12 mouse cellular contexts compared by ENCODE assay signal in genomic region chr10:57437898-57438297, GRCm38 (mm10). TPM values are rescaled to one million over a fixed set of nuclear protein-coding genes. Genes with fewer than 3 reads are reported as not detected.
DNase-seq lines count a peak whose midpoint lies in the region; ATAC-seq and TF ChIP-seq lines count a peak whose summit lies in the region.
"Had no signal": no experiment of that assay in that cellular context is flagged by ENCODE, and none has a peak within 500 bp of the region (broad histone marks: within the 10 kb centered on the region; RNA-seq: fewer than 3 reads in every experiment).

No protein-coding gene starts in this region.

- no peak for ATAC-seq in forebrain, embryonic 11.5 days (replicated peaks; ENCODE audit: low FRiP score)
- ATAC-seq in kidney, postnatal 0 days (replicated peaks; ENCODE audit: low FRiP score, low read depth), result 0 out of 2 replicates have a peak, but pooled peaks have one; percentile 50
- peak; percentile 42; the same call in 1 of the 2 replicates for ATAC-seq in stomach, embryonic 15.5 days (ENCODE audit: insufficient read depth, low FRiP score, low read depth)

- H3K4me2 ChIP-seq in forebrain, embryonic 11.5 days (ENCODE audit: low read depth, low read length, severe bottlenecking), result no peak overlapping the region
- H3K4me2 ChIP-seq in kidney, postnatal 0 days (ENCODE audit: low read length), result no peak overlapping the region
- no peak overlapping the region for H3K4me2 ChIP-seq in stomach, embryonic 15.5 days
- H3K4me2 ChIP-seq: neural tube, embryonic 13.5 days had no signal

- H3K36me3 ChIP-seq in forebrain, embryonic 10.5 days (replicated peaks), result no peaks in the 10 kb centered on the region
- no peaks in the 10 kb centered on the region for H3K36me3 ChIP-seq in forebrain, embryonic 11.5 days (ENCODE audit: control insufficient read depth, insufficient read depth, low read length)
- H3K36me3 ChIP-seq in kidney, postnatal 0 days (ENCODE audit: insufficient read depth, low read length), result no peaks in the 10 kb centered on the region
- no peaks in the 10 kb centered on the region for H3K36me3 ChIP-seq in stomach, embryonic 15.5 days
- H3K36me3 ChIP-seq: neural tube, embryonic 13.5 days had no signal

- peak; percentile 15 for DNase-seq in forebrain, embryonic 10.5 days (ENCODE audit: extremely low spot score, low spot score)
- no peak for DNase-seq in forebrain, embryonic 11.5 days (ENCODE audit: low spot score)
- no peak for DNase-seq in kidney, postnatal 0 days (ENCODE audit: low spot score)
- DNase-seq in kidney, adult 8-10 months, result no peak
- peak; percentile 12 for DNase-seq in urinary bladder, postnatal 14 days (ENCODE audit: low spot score)
- no peak for DNase-seq in urinary bladder, postnatal 36 days (ENCODE audit: low spot score in 2 of 2)
- DNase-seq in right cerebral cortex, adult 18-20 months, result no peak
- DNase-seq: B cell, adult 2 months; cerebellum, adult 8-10 months; heart, postnatal 36 days had no signal

- no peak overlapping the region for H3K27ac ChIP-seq in forebrain, embryonic 10.5 days
- H3K27ac ChIP-seq in forebrain, embryonic 11.5 days (ENCODE audit: low read depth, low read length), result no peak overlapping the region
- H3K27ac ChIP-seq in kidney, postnatal 0 days, result no peak overlapping the region
- H3K27ac ChIP-seq in stomach, embryonic 15.5 days, result no peak overlapping the region
- H3K27ac ChIP-seq: neural tube, embryonic 13.5 days had no signal

- no peak overlapping the region for H3K4me3 ChIP-seq in forebrain, embryonic 10.5 days
- no peak overlapping the region for H3K4me3 ChIP-seq in forebrain, embryonic 11.5 days (ENCODE audit: low read depth, low read length)
- no peak overlapping the region for H3K4me3 ChIP-seq in kidney, postnatal 0 days (replicated peaks; ENCODE audit: low read depth, low read length)
- no peak overlapping the region for H3K4me3 ChIP-seq in stomach, embryonic 15.5 days (replicated peaks)
- H3K4me3 ChIP-seq: neural tube, embryonic 13.5 days had no signal

- no peaks in the 10 kb centered on the region for H3K4me1 ChIP-seq in forebrain, embryonic 10.5 days
- no peaks in the 10 kb centered on the region for H3K4me1 ChIP-seq in forebrain, embryonic 11.5 days (replicated peaks; ENCODE audit: control insufficient read depth, insufficient read depth, low read length)
- H3K4me1 ChIP-seq in kidney, postnatal 0 days (replicated peaks; ENCODE audit: insufficient read depth, low read length), result no peaks in the 10 kb centered on the region
- no peaks in the 10 kb centered on the region for H3K4me1 ChIP-seq in stomach, embryonic 15.5 days
- H3K4me1 ChIP-seq: neural tube, embryonic 13.5 days had no signal

- TF ChIP-seq CTCF in kidney, postnatal 0 days (IDR thresholded peaks at IDR 0.05; ENCODE audit: low read depth), result no peak

- no peaks in the 10 kb centered on the region for H3K27me3 ChIP-seq in forebrain, embryonic 10.5 days (ENCODE audit: poor library complexity, severe bottlenecking)
- H3K27me3 ChIP-seq in forebrain, embryonic 11.5 days (ENCODE audit: control insufficient read depth, insufficient read depth, low read length), result no peaks in the 10 kb centered on the region
- H3K27me3 ChIP-seq in kidney, postnatal 0 days (ENCODE audit: insufficient read depth, low read length), result no peaks in the 10 kb centered on the region
- H3K27me3 ChIP-seq in stomach, embryonic 15.5 days (replicated peaks), result no peaks in the 10 kb centered on the region
- H3K27me3 ChIP-seq: neural tube, embryonic 13.5 days had no signal

- no peak overlapping the region for H3K9ac ChIP-seq in forebrain, embryonic 11.5 days (ENCODE audit: low read length)
- no peak overlapping the region for H3K9ac ChIP-seq in kidney, postnatal 0 days (ENCODE audit: low read depth, low read length)
- no peak overlapping the region for H3K9ac ChIP-seq in stomach, embryonic 15.5 days
- H3K9ac ChIP-seq: neural tube, embryonic 13.5 days had no signal

- no peaks in the 10 kb centered on the region; the same call in 1 of the 2 replicates for H3K9me3 ChIP-seq in forebrain, embryonic 10.5 days
- no peaks in the 10 kb centered on the region for H3K9me3 ChIP-seq in forebrain, embryonic 11.5 days (ENCODE audit: control insufficient read depth, low read length)
- H3K9me3 ChIP-seq in kidney, postnatal 0 days (replicated peaks; ENCODE audit: low read length), result no peaks in the 10 kb centered on the region
- H3K9me3 ChIP-seq in stomach, embryonic 15.5 days, result no peaks in the 10 kb centered on the region
- H3K9me3 ChIP-seq: neural tube, embryonic 13.5 days had no signal

- WGBS in forebrain, embryonic 10.5 days, result 86% methylated on average over 2 of the region's 2 CpGs
- 87% methylated on average over 2 of the region's 2 CpGs for WGBS in forebrain, embryonic 11.5 days
- 86% methylated on average over 2 of the region's 2 CpGs for WGBS in kidney, postnatal 0 days
- 85% methylated on average over 2 of the region's 2 CpGs for WGBS in stomach, embryonic 15.5 days

RNA-seq across cellular contexts. Expression of gene Hsf2, which starts 48.3 kb away (rescaled TPM):
- polyA plus RNA-seq in forebrain, embryonic 10.5 days (2016; fragmentation: Nextera tagmentation; extraction: Ambion mirVana), result 51.8 and 53.2 TPM in 2 replicates
- 59.8 and 65.3 TPM in 2 replicates for polyA plus RNA-seq in forebrain, embryonic 11.5 days (2014; fragmentation: Nextera tagmentation; extraction: Ambion mirVana)
- polyA plus RNA-seq in kidney, postnatal 0 days (2015; fragmentation: Nextera tagmentation; extraction: Ambion mirVana), result 26.2 and 27.8 TPM in 2 replicates
- polyA plus RNA-seq in stomach, embryonic 15.5 days (2015; fragmentation: Nextera tagmentation; extraction: Ambion mirVana), result 24.9 and 28.5 TPM in 2 replicates

Comparison
In these comparisons a context has a peak if more than half of its experiments do, and no peak if none do; other contexts are left out.
1. DNase-seq: peak in forebrain, embryonic 10.5 days (single experiment) and urinary bladder, postnatal 14 days (single experiment); none in forebrain, embryonic 11.5 days (single experiment), kidney, postnatal 0 days (single experiment), kidney, adult 8-10 months (0 of 2), urinary bladder, postnatal 36 days (0 of 2) and right cerebral cortex, adult 18-20 months (single experiment).